Mouse (Mus musculus): ENCODE measurements at regions not wholly inside any gene's neighbourhood (a gene's known extent, or its start where the extent isn't known, plus 50 kb on each side); places are given as distances from the start of the nearest gene placed in this dataset.

- H3K9ac ChIP-seq (replicated peaks; ENCODE audit: low read length) = no peak overlapping the region
- DNase-seq (ENCODE audit: low spot score) = no peak
- 35% methylated on average over 24 of the region's 24 CpGs for WGBS
- no peak for TF ChIP-seq CTCF (IDR thresholded peaks at IDR 0.05; ENCODE audit: low read depth)
- no peaks in the 10 kb centered on the region for H3K4me1 ChIP-seq (ENCODE audit: insufficient read depth, low read length)
- no peaks in the 10 kb centered on the region for H3K36me3 ChIP-seq (ENCODE audit: insufficient read depth, low read length)
- H3K27me3 ChIP-seq (ENCODE audit: insufficient read depth, low read length) = no peaks in the 10 kb centered on the region
- no peaks in the 10 kb centered on the region for H3K9me3 ChIP-seq (ENCODE audit: low read length)
- H3K4me2 ChIP-seq (ENCODE audit: low read depth, low read length) = no peak overlapping the region
- no peak overlapping the region for H3K4me3 ChIP-seq (ENCODE audit: low read length)
- no peak overlapping the region for H3K27ac ChIP-seq
- no peak for ATAC-seq
These were observed 126.1 kb upstream of the Bcor start for GRCm38 (mm10) chrX:12285976-12286909.

GRCm38 (mm10) chrX:12286910-12287522 is 126.9 kb upstream of the Bcor start:
- Histone ChIP-seq H3K4me1 (ENCODE audit: insufficient read depth, low read length) (no peaks in the 10 kb centered on the region), H3K27ac (no peak overlapping the region), H3K9me3 (ENCODE audit: low read length) (no peaks in the 10 kb centered on the region), H3K27me3 (ENCODE audit: insufficient read depth, low read length) (no peaks in the 10 kb centered on the region), H3K4me3 (ENCODE audit: low read length) (no peak overlapping the region), H3K36me3 (ENCODE audit: insufficient read depth, low read length) (no peaks in the 10 kb centered on the region), H3K4me2 (ENCODE audit: low read depth, low read length) (no peak overlapping the region), H3K9ac (replicated peaks; ENCODE audit: low read length) (no peak overlapping the region)
- ATAC-seq = no peak
- 31% methylated on average over 18 of the region's 18 CpGs for WGBS
- TF ChIP-seq CTCF (IDR thresholded peaks at IDR 0.05; ENCODE audit: low read depth) = no peak
- DNase-seq (ENCODE audit: low spot score) = no peak

DNA sequence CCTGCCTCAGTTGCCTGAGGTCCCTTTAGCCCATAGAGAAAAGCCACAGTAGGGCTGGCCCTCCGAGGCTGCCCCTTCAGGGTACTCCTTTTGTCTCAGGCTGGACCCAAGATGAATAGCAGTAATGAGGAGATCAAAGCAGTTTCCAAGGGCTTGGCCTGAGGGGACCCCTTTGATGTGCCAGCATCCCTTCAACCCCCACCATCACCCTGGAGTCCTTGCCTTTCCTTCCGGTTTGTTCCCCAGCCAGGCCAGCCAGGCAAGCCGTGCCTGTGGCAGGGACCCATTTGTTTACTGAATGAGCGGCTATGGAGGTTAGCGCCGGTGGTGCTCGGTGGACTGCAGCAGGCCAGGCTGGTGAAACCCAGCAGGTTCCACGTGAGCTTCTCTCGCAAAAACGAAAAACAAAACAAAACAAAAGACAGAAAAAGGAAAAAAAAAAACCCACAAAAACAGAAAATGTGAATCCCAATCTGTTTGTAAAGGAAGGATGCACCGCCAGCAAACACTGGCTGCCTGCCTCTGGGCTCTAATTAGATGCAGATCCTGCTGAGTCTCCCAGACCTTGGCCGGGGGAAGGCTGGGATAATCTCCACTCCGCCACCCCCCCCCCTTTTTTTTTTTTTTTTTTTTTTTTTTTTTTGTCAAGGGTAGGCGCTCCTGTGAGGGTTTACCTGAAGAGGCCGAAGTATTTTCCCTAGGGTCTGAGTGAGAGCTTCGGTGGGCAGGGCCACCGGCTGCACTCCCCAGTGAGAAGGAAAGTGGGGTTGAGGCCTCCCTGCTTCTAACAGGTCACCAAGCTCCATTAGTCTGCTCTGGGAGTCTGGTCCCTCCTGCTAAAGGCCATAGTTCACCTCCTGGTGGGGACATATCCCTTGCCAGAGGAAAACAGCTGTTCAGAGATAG is 127.8 kb upstream of the Bcor start:
- H3K27me3 ChIP-seq (ENCODE audit: insufficient read depth, low read length) = no peaks in the 10 kb centered on the region
- H3K36me3 ChIP-seq (ENCODE audit: insufficient read depth, low read length) = no peaks in the 10 kb centered on the region
- no peak for TF ChIP-seq CTCF (IDR thresholded peaks at IDR 0.05; ENCODE audit: low read depth)
- no peak overlapping the region for H3K4me3 ChIP-seq (ENCODE audit: low read length)
- 19% methylated on average over 16 of the region's 17 CpGs for WGBS
- DNase-seq (ENCODE audit: low spot score) = peak; percentile 49
- H3K4me1 ChIP-seq (ENCODE audit: insufficient read depth, low read length) = no peaks in the 10 kb centered on the region
- peak; percentile 51 for ATAC-seq
- no peaks in the 10 kb centered on the region for H3K9me3 ChIP-seq (ENCODE audit: low read length)
- H3K4me2 ChIP-seq (ENCODE audit: low read depth, low read length) = 0 out of 2 replicates have a peak overlapping the region, but pooled peaks have one; percentile 18
- no peak overlapping the region for H3K9ac ChIP-seq (replicated peaks; ENCODE audit: low read length)
- no peak overlapping the region for H3K27ac ChIP-seq

GRCm38 (mm10) chrX:12288562-12289117 is 128.5 kb upstream of the Bcor start:
- Histone ChIP-seq H3K4me1 (ENCODE audit: insufficient read depth, low read length) (no peaks in the 10 kb centered on the region), H3K9ac (replicated peaks; ENCODE audit: low read length) (no peak overlapping the region), H3K27ac (no peak overlapping the region), H3K36me3 (ENCODE audit: insufficient read depth, low read length) (no peaks in the 10 kb centered on the region), H3K9me3 (ENCODE audit: low read length) (no peaks in the 10 kb centered on the region), H3K4me2 (ENCODE audit: low read depth, low read length) (no peak overlapping the region), H3K4me3 (ENCODE audit: low read length) (no peak overlapping the region), H3K27me3 (ENCODE audit: insufficient read depth, low read length) (no peaks in the 10 kb centered on the region)
- no peak for DNase-seq (ENCODE audit: low spot score)
- 49% methylated on average over 5 of the region's 5 CpGs for WGBS
- no peak for ATAC-seq
- no peak for TF ChIP-seq CTCF (IDR thresholded peaks at IDR 0.05; ENCODE audit: low read depth)

DNA sequence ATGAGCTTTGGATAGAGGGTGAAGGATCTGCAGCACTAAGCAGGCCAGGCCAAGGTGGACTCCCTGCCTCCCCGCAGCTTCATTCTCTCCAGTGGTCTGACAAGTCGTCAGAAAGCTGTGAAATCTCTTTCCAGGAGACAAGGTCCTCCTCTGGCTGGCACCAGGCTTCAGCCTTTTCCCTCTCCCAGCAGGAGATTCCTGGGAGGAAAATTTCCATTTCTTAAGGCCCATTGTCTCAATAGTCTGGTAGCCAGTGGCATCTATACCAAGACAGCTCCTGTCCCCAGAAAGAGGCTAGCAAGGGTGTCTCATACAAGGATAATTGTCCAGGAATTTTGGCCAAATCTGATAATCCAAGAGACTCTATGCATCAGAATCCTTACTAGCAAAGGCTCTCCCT is 133.0 kb upstream of the Bcor start:
- no peaks in the 10 kb centered on the region for H3K27me3 ChIP-seq (ENCODE audit: insufficient read depth, low read length)
- H3K9me3 ChIP-seq (ENCODE audit: low read length) = no peaks in the 10 kb centered on the region
- no peak overlapping the region for H3K9ac ChIP-seq (replicated peaks; ENCODE audit: low read length)
- H3K36me3 ChIP-seq (ENCODE audit: insufficient read depth, low read length) = no peaks in the 10 kb centered on the region
- ATAC-seq (no peak), DNase-seq (ENCODE audit: low spot score) (no peak)
- no peak for TF ChIP-seq CTCF (IDR thresholded peaks at IDR 0.05; ENCODE audit: low read depth)
- 37% methylated on average over 2 of the region's 2 CpGs for WGBS
- H3K4me3 ChIP-seq (ENCODE audit: low read length) = no peak overlapping the region
- H3K4me2 ChIP-seq (ENCODE audit: low read depth, low read length) = no peak overlapping the region
- H3K27ac ChIP-seq = no peak overlapping the region
- H3K4me1 ChIP-seq (ENCODE audit: insufficient read depth, low read length) = no peaks in the 10 kb centered on the region

DNA sequence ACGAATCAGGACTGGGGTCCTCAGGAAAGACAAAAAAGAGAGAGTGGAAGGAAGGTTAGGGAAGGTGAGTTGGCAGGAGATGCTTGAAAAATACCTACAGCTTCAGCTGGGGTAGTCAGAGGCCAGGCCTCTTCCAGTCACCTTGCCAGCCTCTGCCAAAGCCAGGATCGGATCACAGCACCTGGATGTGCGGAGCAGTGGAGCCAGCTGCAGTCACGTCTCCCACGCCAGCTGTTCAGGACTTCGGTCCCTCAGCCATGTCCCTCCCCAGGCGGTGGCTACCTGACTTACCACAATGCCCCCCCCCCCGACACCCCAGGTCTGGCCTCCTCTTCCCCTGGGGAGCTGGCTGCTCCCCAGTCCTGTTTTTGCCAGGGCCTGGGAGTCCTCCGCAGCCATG is 134.3 kb upstream of the Bcor start:
- H3K4me1 ChIP-seq (ENCODE audit: insufficient read depth, low read length) = no peaks in the 10 kb centered on the region
- H3K4me3 ChIP-seq (ENCODE audit: low read length) = no peak overlapping the region
- no peak overlapping the region for H3K27ac ChIP-seq
- H3K9me3 ChIP-seq (ENCODE audit: low read length) = no peaks in the 10 kb centered on the region
- no peaks in the 10 kb centered on the region for H3K27me3 ChIP-seq (ENCODE audit: insufficient read depth, low read length)
- no peak overlapping the region for H3K9ac ChIP-seq (replicated peaks; ENCODE audit: low read length)
- ATAC-seq = no peak
- no peak for TF ChIP-seq CTCF (IDR thresholded peaks at IDR 0.05; ENCODE audit: low read depth)
- DNase-seq (ENCODE audit: low spot score) = no peak
- no peak overlapping the region for H3K4me2 ChIP-seq (ENCODE audit: low read depth, low read length)
- 59% methylated on average over 9 of the region's 9 CpGs for WGBS
- H3K36me3 ChIP-seq (ENCODE audit: insufficient read depth, low read length) = no peaks in the 10 kb centered on the region
